Mouse (Mus musculus) embryonic fibroblast, embryonic 13.5 days (primary cell): ENCODE measurements around the gene Gnptab.

ENCODE experiments used
- CTCF ChIP-seq: IDR thresholded peaks from 2 replicates; pipeline ENCODE4 v1.5.1; 2011; ENCODE audit warnings: mild to moderate bottlenecking, control low read depth, low read length, moderate library complexity, borderline replicate concordance; ENCODE audit not compliant: insufficient read depth
- POLR2A ChIP-seq: IDR thresholded peaks from 2 replicates; pipeline ENCODE4 v1.6.1; 2011; ENCODE audit warnings: low read depth, mild to moderate bottlenecking, control low read depth, low read length, moderate library complexity

DNA sequence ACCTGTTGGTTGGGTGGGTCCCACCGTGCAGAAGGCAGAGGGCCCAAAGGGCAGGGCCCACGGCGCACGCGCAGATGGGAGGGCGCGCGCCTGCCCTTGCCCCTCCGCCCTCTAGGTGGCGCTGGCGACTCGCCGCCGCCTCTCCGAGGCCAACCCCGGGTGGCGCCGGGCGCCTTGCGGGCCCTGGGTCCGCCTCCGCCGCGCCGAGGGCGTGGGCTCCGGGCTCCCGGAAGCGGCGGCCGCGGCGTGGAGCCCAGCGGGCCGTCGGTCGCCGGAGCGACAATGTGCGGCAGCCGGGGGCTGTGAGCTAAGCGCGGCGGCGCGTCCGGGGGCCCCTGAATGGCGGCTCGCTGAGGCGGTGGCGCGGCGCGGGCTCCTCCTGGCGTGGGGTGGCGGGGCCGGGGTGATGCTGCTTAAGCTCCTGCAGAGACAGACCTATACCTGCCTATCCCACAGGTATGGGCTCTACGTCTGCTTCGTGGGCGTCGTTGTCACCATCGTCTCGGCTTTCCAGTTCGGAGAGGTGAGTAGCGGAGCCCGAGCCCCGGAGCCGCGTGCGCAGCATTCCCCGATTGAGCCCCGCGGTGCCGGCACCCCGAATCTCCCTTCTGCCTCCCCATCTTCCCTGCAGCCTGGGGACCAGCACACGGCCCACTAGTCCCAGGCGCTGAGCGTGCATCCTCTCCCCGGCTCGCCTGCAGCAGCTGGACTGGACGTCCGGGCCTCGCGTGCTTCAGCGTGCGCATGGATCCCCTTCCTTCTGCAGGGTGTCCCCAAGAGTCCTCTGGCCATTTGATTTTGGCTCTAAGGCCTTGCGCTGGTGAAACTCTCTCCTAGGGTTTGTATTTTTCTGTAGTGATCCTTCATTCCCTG lies at the start of gene Gnptab, which contains the start of gene Dram1:
- TF ChIP-seq POLR2A (peak; percentile 54), CTCF (peak; percentile 81)
